Mouse (Mus musculus) kidney, adult 2 months (tissue): ENCODE results near the gene Pqlc2.

Experiments used
- CTCF ChIP-seq: fragments of 200-500 bp; conservative IDR thresholded peaks from 2 replicates; pipeline ENCODE4 v1.5.1; 2011; ENCODE audit warnings: low read depth, mild to moderate bottlenecking, control low read depth, low read length, moderate library complexity, mixed read lengths; ENCODE audit not compliant: insufficient read depth, insufficient read length
- POLR2A ChIP-seq: fragments of 200-500 bp; IDR thresholded peaks from one replicate; pipeline ENCODE4 v1.6.1; 2011; ENCODE audit warnings: low read depth, low read length, control low read depth

DNA sequence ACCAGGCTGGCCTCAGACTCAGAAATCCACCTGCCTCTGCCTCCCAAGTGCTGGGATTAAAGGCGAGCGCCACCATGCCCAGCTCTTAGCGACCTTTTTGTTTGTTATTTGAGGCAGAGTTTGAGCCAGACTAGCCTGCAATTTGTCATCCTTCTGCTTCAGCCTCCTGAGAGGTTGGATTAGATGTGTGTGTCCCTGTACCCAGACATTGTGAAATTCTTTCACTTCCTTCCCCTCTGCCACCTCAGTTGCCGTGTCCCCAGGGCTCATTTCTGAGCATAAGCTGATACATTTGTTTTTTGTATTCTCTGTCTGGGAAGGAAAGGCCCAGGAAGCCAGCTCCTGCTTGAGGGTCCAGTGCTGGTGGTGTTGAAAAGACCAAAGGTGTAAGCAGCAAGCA lies 30.3 kb upstream of the Pqlc2 start:
- TF ChIP-seq CTCF (no peak), POLR2A (no peak)
